Mouse (Mus musculus): ENCODE results near the gene Wipf3. TPM values are rescaled to one million over a fixed set of nuclear protein-coding genes. Genes with fewer than 3 reads are reported as not detected.

Wipf3 gene
- polyA plus RNA-seq, 1 experiment from 2014 or later = 0.83 TPM

DNA sequence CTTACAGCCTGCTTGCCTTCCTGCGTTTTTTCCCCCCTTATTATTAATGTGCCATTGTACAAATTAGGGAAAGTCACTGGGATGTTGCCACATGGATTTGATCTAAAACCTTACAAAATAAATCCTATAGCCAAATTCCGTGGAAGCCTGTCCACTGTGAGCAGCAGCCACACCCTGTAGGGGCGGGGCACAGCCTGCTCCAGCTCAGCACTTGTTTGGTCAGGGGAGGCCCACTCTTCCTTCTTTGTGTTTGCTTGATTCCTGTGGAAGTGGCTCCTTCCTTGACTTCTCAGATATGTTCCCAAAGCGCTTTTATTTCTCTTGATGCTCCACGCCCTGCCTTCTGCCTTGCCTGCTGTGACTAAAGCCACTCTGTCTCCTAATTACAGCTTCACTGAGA lies 6.9 kb downstream of the Wipf3 start:
- no peak for DNase-seq (ENCODE audit: low spot score)
- no peaks in the 10 kb centered on the region for H3K36me3 ChIP-seq (ENCODE audit: control insufficient read depth, insufficient read depth, low read length)
- ATAC-seq (ENCODE audit: low FRiP score) = no peak
- H3K9ac ChIP-seq (ENCODE audit: low read depth, low read length) = no peak overlapping the region
- no peak overlapping the region for H3K4me3 ChIP-seq (ENCODE audit: low read depth, low read length)
- no peak overlapping the region for H3K4me2 ChIP-seq (replicated peaks; ENCODE audit: low read depth, low read length)
- H3K27me3 ChIP-seq (ENCODE audit: control insufficient read depth, insufficient read depth, low read length) = peaks cover 2% of the 10 kb centered on the region
- no peaks in the 10 kb centered on the region for H3K9me3 ChIP-seq (ENCODE audit: control insufficient read depth, low read length)
- WGBS = 82% methylated on average over 5 of the region's 5 CpGs
- H3K27ac ChIP-seq (ENCODE audit: low read depth, low read length) = no peak overlapping the region
- no peaks in the 10 kb centered on the region for H3K4me1 ChIP-seq (replicated peaks; ENCODE audit: control insufficient read depth, insufficient read depth, low read length)

DNA sequence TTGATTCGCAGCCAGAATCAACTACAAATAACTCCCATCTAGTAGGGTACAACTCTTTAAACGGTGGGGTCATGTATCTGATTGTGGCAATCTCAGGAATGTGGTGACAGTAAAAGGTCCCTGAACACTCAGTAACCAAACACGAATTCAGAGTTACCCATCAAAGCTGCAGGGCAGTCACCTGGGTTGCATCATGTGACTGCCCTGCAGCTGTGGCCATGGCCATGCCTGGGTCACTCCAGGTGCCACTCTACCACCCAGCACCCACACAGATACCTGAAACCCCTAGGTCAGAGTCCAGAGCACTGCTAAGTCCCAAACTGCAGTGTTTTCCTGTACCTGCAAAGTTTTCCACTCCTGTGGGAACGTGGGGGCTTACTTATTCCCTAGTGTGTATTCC lies 9.1 kb downstream of the Wipf3 start:
- WGBS = 84% methylated on average over 4 of the region's 4 CpGs
- H3K4me3 ChIP-seq (ENCODE audit: low read depth, low read length) = no peak overlapping the region
- no peak overlapping the region for H3K4me2 ChIP-seq (replicated peaks; ENCODE audit: low read depth, low read length)
- DNase-seq (ENCODE audit: low spot score) (no peak), ATAC-seq (ENCODE audit: low FRiP score) (no peak)
- no peak overlapping the region for H3K27ac ChIP-seq (ENCODE audit: low read depth, low read length)
- no peaks in the 10 kb centered on the region for H3K4me1 ChIP-seq (replicated peaks; ENCODE audit: control insufficient read depth, insufficient read depth, low read length)
- H3K9me3 ChIP-seq (ENCODE audit: control insufficient read depth, low read length) = no peaks in the 10 kb centered on the region
- no peaks in the 10 kb centered on the region for H3K36me3 ChIP-seq (ENCODE audit: control insufficient read depth, insufficient read depth, low read length)
- no peaks in the 10 kb centered on the region for H3K27me3 ChIP-seq (ENCODE audit: control insufficient read depth, insufficient read depth, low read length)
- no peak overlapping the region for H3K9ac ChIP-seq (ENCODE audit: low read depth, low read length)

DNA sequence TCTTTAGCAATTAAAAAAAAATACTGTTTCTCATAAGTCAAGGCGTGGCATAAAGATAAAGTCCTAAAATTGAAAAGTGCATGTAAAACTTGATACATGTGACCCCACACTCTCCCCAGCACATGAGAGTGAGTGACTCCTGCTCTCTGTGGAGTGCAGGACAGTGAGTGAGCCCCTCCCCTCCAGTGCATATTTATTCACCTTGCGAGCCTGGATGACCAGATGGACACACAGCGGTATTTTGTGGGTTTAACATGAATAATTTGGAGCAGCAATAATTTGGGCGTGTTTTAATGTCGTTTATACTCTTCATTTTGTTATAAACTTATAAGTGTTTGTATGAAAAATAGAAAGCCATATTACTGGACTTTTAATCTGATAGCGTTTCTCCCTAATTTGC lies 11.3 kb downstream of the Wipf3 start:
- no peaks in the 10 kb centered on the region for H3K4me1 ChIP-seq (replicated peaks; ENCODE audit: control insufficient read depth, insufficient read depth, low read length)
- no peak for DNase-seq (ENCODE audit: low spot score)
- no peak for ATAC-seq (ENCODE audit: low FRiP score)
- H3K4me2 ChIP-seq (replicated peaks; ENCODE audit: low read depth, low read length) = no peak overlapping the region
- no peaks in the 10 kb centered on the region for H3K9me3 ChIP-seq (ENCODE audit: control insufficient read depth, low read length)
- no peak overlapping the region for H3K27ac ChIP-seq (ENCODE audit: low read depth, low read length)
- no peaks in the 10 kb centered on the region for H3K27me3 ChIP-seq (ENCODE audit: control insufficient read depth, insufficient read depth, low read length)
- no peak overlapping the region for H3K4me3 ChIP-seq (ENCODE audit: low read depth, low read length)
- WGBS = 90% methylated on average over 6 of the region's 6 CpGs
- no peaks in the 10 kb centered on the region for H3K36me3 ChIP-seq (ENCODE audit: control insufficient read depth, insufficient read depth, low read length)
- no peak overlapping the region for H3K9ac ChIP-seq (ENCODE audit: low read depth, low read length)

DNA sequence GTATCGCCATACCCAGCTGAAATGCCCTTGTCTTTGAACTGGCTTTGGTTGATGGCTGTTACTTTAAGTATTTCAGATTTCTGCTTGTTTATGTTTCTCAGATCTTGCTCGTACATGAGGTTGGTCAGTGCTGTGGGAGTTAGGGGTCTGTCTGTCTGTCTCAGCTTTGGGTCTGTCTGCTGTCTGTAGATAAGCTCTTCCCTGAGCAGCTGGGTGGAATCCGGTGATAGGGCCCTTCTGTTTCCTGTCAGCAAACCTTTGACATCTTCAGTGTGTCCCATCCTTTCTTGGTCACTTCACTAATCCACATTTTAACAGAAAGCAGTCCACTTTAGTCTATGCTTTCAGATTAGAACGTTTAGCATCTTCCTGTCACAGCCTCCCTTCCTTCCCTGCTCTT lies 14.3 kb downstream of the Wipf3 start:
- H3K4me3 ChIP-seq (ENCODE audit: low read depth, low read length) = no peak overlapping the region
- H3K9me3 ChIP-seq (ENCODE audit: control insufficient read depth, low read length) = no peaks in the 10 kb centered on the region
- no peak overlapping the region for H3K27ac ChIP-seq (ENCODE audit: low read depth, low read length)
- H3K27me3 ChIP-seq (ENCODE audit: control insufficient read depth, insufficient read depth, low read length) = no peaks in the 10 kb centered on the region
- no peaks in the 10 kb centered on the region for H3K36me3 ChIP-seq (ENCODE audit: control insufficient read depth, insufficient read depth, low read length)
- no peak for ATAC-seq (ENCODE audit: low FRiP score)
- no peak overlapping the region for H3K4me2 ChIP-seq (replicated peaks; ENCODE audit: low read depth, low read length)
- H3K9ac ChIP-seq (ENCODE audit: low read depth, low read length) = no peak overlapping the region
- no peak for DNase-seq (ENCODE audit: low spot score)
- 85% methylated on average over 4 of the region's 4 CpGs for WGBS
- no peaks in the 10 kb centered on the region for H3K4me1 ChIP-seq (replicated peaks; ENCODE audit: control insufficient read depth, insufficient read depth, low read length)

DNA sequence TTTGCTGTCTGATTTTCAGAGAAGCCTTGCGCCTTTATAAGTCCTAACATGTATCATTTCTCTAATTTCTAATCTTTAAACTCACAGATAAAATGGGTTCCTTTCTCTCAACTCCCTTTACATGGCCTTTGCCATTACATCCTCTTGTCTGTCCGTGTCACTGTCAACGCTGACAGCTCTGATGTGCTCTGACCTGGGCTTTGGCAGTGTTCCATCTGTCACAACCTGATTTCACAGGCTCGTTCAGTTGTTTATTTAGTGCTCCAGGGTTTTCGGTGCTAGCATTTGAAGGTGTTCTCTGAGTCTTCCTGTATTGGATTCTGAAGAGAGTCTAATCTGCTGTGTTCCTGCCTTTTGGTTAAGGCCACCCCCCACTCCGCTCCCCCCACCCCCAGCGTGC lies 14.7 kb downstream of the Wipf3 start:
- no peak overlapping the region for H3K4me2 ChIP-seq (replicated peaks; ENCODE audit: low read depth, low read length)
- H3K27ac ChIP-seq (ENCODE audit: low read depth, low read length) = no peak overlapping the region
- no peaks in the 10 kb centered on the region for H3K9me3 ChIP-seq (ENCODE audit: control insufficient read depth, low read length)
- H3K4me3 ChIP-seq (ENCODE audit: low read depth, low read length) = no peak overlapping the region
- DNase-seq (ENCODE audit: low spot score) (no peak), ATAC-seq (ENCODE audit: low FRiP score) (no peak)
- no peaks in the 10 kb centered on the region for H3K36me3 ChIP-seq (ENCODE audit: control insufficient read depth, insufficient read depth, low read length)
- no peak overlapping the region for H3K9ac ChIP-seq (ENCODE audit: low read depth, low read length)
- no peaks in the 10 kb centered on the region for H3K27me3 ChIP-seq (ENCODE audit: control insufficient read depth, insufficient read depth, low read length)
- WGBS = 74% methylated on average over 7 of the region's 7 CpGs
- H3K4me1 ChIP-seq (replicated peaks; ENCODE audit: control insufficient read depth, insufficient read depth, low read length) = no peaks in the 10 kb centered on the region

DNA sequence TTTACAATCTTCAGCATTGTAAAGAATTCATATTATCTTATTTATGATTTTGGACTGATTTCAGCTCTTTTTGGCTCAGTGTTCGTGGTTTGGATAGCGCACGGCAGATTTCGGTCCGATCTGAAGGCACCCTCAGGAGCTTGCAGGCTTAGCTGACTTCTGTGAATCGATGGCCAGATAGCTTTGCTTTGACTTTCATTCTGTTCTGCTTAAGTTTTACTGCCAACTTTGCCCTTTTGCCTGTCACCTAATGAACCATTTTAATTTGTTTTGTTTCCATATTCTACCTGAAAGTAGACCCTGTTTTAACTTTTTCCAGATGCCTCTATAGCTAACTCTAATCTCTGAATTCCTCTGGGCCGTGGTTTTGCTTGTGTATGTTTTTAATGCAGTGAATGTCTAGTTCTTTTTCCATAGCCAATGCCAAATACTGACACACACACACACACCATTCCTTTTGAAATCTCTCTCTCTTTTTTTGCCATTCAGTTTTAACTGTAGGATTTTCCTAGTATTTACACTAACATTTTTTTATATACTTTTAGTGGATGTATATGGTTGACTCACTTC lies 15.9 kb downstream of the Wipf3 start:
- H3K4me1 ChIP-seq (replicated peaks; ENCODE audit: control insufficient read depth, insufficient read depth, low read length) = no peaks in the 10 kb centered on the region
- ATAC-seq (ENCODE audit: low FRiP score) (no peak), DNase-seq (ENCODE audit: low spot score) (no peak)
- no peaks in the 10 kb centered on the region for H3K9me3 ChIP-seq (ENCODE audit: control insufficient read depth, low read length)
- H3K4me2 ChIP-seq (replicated peaks; ENCODE audit: low read depth, low read length) = no peak overlapping the region
- no peak overlapping the region for H3K9ac ChIP-seq (ENCODE audit: low read depth, low read length)
- no peaks in the 10 kb centered on the region for H3K36me3 ChIP-seq (ENCODE audit: control insufficient read depth, insufficient read depth, low read length)
- no peaks in the 10 kb centered on the region for H3K27me3 ChIP-seq (ENCODE audit: control insufficient read depth, insufficient read depth, low read length)
- H3K4me3 ChIP-seq (ENCODE audit: low read depth, low read length) = no peak overlapping the region
- no peak overlapping the region for H3K27ac ChIP-seq (ENCODE audit: low read depth, low read length)
- WGBS = 83% methylated on average over 7 of the region's 7 CpGs

DNA sequence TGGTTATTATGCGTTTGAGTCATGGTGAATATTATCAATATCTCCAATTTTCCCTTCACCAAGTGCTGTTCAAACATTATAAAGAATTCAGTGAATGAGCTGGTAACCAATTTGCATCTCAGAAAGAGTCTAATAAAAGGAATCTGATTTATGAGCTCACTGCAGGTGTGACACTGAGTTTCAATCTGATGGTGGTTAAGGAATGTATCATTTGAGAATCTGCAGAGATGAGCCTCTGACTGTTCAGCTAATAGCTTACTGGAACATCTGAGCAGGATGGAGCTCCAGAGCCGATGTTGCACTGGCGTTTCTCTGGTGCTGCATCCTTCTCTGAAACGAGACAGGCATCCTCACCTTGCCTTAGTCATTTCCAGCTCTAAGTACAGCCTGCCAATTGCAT lies 17.9 kb downstream of the Wipf3 start:
- H3K9ac ChIP-seq (ENCODE audit: low read depth, low read length) = no peak overlapping the region
- no peaks in the 10 kb centered on the region for H3K4me1 ChIP-seq (replicated peaks; ENCODE audit: control insufficient read depth, insufficient read depth, low read length)

DNA sequence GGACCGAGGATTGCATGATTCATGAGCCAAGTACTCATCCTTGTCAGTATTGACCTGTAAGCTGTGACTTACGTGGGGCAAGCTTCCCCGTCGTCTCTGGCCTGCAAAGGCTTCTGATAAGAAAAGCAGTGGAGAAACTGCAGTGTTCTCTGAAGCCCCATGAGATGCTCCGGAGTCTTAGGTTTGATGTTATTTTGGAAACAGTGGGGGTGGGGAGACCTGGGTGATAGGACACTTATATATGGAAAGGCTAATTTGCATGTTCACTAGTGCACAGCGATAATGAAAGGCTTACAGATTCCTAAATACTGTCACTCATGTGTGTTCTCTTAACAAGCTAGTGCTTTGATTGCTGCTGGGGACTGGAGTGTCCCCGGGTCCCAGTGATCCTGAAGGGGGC lies 30.3 kb downstream of the Wipf3 start:
- no peaks in the 10 kb centered on the region for H3K27me3 ChIP-seq (ENCODE audit: control insufficient read depth, insufficient read depth, low read length)
- H3K9me3 ChIP-seq (ENCODE audit: control insufficient read depth, low read length) = no peaks in the 10 kb centered on the region
- 76% methylated on average over 7 of the region's 7 CpGs for WGBS
- H3K27ac ChIP-seq (ENCODE audit: low read depth, low read length) = no peak overlapping the region
- no peaks in the 10 kb centered on the region for H3K4me1 ChIP-seq (replicated peaks; ENCODE audit: control insufficient read depth, insufficient read depth, low read length)
- ATAC-seq (ENCODE audit: low FRiP score) = no peak
- no peak overlapping the region for H3K4me2 ChIP-seq (replicated peaks; ENCODE audit: low read depth, low read length)
- no peaks in the 10 kb centered on the region for H3K36me3 ChIP-seq (ENCODE audit: control insufficient read depth, insufficient read depth, low read length)
- no peak overlapping the region for H3K4me3 ChIP-seq (ENCODE audit: low read depth, low read length)
- no peak for DNase-seq (ENCODE audit: low spot score)
- H3K9ac ChIP-seq (ENCODE audit: low read depth, low read length) = no peak overlapping the region

More for the DNA sequence above, 17.9 kb downstream of the Wipf3 start:
- ATAC-seq (ENCODE audit: low FRiP score) (no peak), DNase-seq (ENCODE audit: low spot score) (no peak)
- H3K36me3 ChIP-seq (ENCODE audit: control insufficient read depth, insufficient read depth, low read length) = no peaks in the 10 kb centered on the region
- no peak overlapping the region for H3K27ac ChIP-seq (ENCODE audit: low read depth, low read length)
- H3K27me3 ChIP-seq (ENCODE audit: control insufficient read depth, insufficient read depth, low read length) = no peaks in the 10 kb centered on the region
- no peak overlapping the region for H3K4me3 ChIP-seq (ENCODE audit: low read depth, low read length)
- WGBS = 81% methylated on average over 4 of the region's 4 CpGs
- no peaks in the 10 kb centered on the region for H3K9me3 ChIP-seq (ENCODE audit: control insufficient read depth, low read length)
- no peak overlapping the region for H3K4me2 ChIP-seq (replicated peaks; ENCODE audit: low read depth, low read length)

DNA sequence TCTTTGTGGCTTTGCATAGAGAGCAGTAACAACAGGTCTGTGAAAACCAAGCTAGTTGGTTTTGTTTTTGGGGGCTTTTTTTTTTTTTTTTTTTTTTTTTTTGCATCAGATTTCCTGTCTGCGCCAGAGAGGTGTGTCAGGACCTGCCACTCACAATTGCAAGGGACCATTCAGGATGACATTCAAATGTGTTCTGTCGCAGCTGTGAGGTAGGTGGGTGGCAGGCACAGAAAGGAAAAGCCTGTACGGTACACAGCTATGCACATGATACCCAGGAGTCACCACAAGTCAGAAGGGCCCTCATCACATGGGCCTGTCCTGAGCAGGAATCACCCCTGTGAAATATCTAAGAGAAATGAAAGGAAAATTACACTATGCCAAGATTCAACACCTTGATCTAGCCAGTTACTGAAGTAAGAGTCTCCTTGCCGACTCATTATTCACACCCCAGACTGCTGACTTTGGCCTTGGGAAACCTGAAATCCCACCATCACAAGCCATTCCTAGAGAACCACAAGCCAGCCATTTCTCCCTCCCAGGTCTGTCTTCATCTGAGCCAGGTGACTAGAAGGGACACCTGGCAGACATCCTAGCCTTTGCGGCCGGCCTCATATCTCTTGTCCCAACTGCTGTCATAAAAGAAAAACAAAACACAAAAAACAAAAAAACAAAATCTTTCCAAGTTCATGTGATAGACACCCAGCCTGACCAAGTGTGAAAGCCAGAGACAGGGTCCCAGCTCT lies 30.9 kb downstream of the Wipf3 start:
- H3K4me1 ChIP-seq (replicated peaks; ENCODE audit: control insufficient read depth, insufficient read depth, low read length) = no peaks in the 10 kb centered on the region
- WGBS = 80% methylated on average over 6 of the region's 6 CpGs
- ATAC-seq (ENCODE audit: low FRiP score) = no peak
- no peaks in the 10 kb centered on the region for H3K9me3 ChIP-seq (ENCODE audit: control insufficient read depth, low read length)
- no peak overlapping the region for H3K4me3 ChIP-seq (ENCODE audit: low read depth, low read length)
- H3K27me3 ChIP-seq (ENCODE audit: control insufficient read depth, insufficient read depth, low read length) = no peaks in the 10 kb centered on the region
- H3K4me2 ChIP-seq (replicated peaks; ENCODE audit: low read depth, low read length) = no peak overlapping the region
- H3K9ac ChIP-seq (ENCODE audit: low read depth, low read length) = no peak overlapping the region
- H3K36me3 ChIP-seq (ENCODE audit: control insufficient read depth, insufficient read depth, low read length) = no peaks in the 10 kb centered on the region
- DNase-seq (ENCODE audit: low spot score) = no peak
- H3K27ac ChIP-seq (ENCODE audit: low read depth, low read length) = no peak overlapping the region

Measured in hindbrain, embryonic 11.5 days (tissue).